Mouse (Mus musculus): ENCODE measurements around the gene Dlg1.

The Dlg1 gene

GRCm38 (mm10) chr16:31844246-31844645 is 181.0 kb downstream of the Dlg1 start:
- in situ Hi-C loops (cut with MboI, MseI) = no loop called here

GRCm38 (mm10) chr16:31846763-31847162 is 183.5 kb downstream of the Dlg1 start:
- in situ Hi-C loops (cut with MboI, MseI) = no loop called here

- in situ Hi-C loops (cut with MboI, MseI) = no loop called here
Observed at GRCm38 (mm10) chr16:31863920-31864319, 200.7 kb downstream of the Dlg1 start.

GRCm38 (mm10) chr16:31865242-31865641 is 202.0 kb downstream of the Dlg1 start:
- in situ Hi-C loops (cut with MboI, MseI) = no loop called here

- in situ Hi-C loops (cut with MboI, MseI) = no loop called here
Observed at GRCm38 (mm10) chr16:31866911-31867310, 203.7 kb downstream of the Dlg1 start.

GRCm38 (mm10) chr16:31867736-31868135 is 204.5 kb downstream of the Dlg1 start:
- in situ Hi-C loops (cut with MboI, MseI) = no loop called here

GRCm38 (mm10) chr16:31873721-31874120 is 210.5 kb downstream of the Dlg1 start:
- in situ Hi-C loops (cut with MboI, MseI) = no loop called here

- in situ Hi-C loops (cut with MboI, MseI) = loop anchor here (5.0 kb wide), 1 partner anchor 42 kb away; no protein-coding TSS in a partner anchor
Observed at GRCm38 (mm10) chr16:31875391-31875790, 212.1 kb downstream of the Dlg1 start.

GRCm38 (mm10) chr16:31876386-31876785 is 213.1 kb downstream of the Dlg1 start:
- in situ Hi-C loops (cut with MboI, MseI) = loop anchor here (5.0 kb wide), 1 partner anchor 41 kb away; no protein-coding TSS in a partner anchor

GRCm38 (mm10) chr16:31878052-31878451 is 214.8 kb downstream of the Dlg1 start:
- in situ Hi-C loops (cut with MboI, MseI) = loop anchor here (5.0 kb wide), 1 partner anchor 39 kb away; no protein-coding TSS in a partner anchor

- in situ Hi-C loops (cut with MboI, MseI) = loop anchor here (5.0 kb wide), 1 partner anchor 39 kb away; no protein-coding TSS in a partner anchor
Observed at GRCm38 (mm10) chr16:31878573-31879257, 215.5 kb downstream of the Dlg1 start, which contains the start of gene Meltf. TSS of gene Meltf (plus strand) at chr16:31878810.

- in situ Hi-C loops (cut with MboI, MseI) = no loop called here
Observed at GRCm38 (mm10) chr16:31880146-31880840, 217.1 kb downstream of the Dlg1 start.

- in situ Hi-C loops (cut with MboI, MseI) = no loop called here
Observed at GRCm38 (mm10) chr16:31882381-31882908, 219.2 kb downstream of the Dlg1 start.

GRCm38 (mm10) chr16:31883302-31883701 is 220.1 kb downstream of the Dlg1 start:
- in situ Hi-C loops (cut with MboI, MseI) = no loop called here

- in situ Hi-C loops (cut with MboI, MseI) = no loop called here
Observed at GRCm38 (mm10) chr16:31883902-31884301, 220.7 kb downstream of the Dlg1 start.

GRCm38 (mm10) chr16:31890907-31891306 is 227.7 kb downstream of the Dlg1 start:
- in situ Hi-C loops (cut with MboI, MseI) = loop anchor here (10.0 kb wide), 1 partner anchor 426 kb away; no protein-coding TSS in a partner anchor

GRCm38 (mm10) chr16:31893396-31894141 is 230.3 kb downstream of the Dlg1 start:
- in situ Hi-C loops (cut with MboI, MseI) = loop anchor here (10.0 kb wide), 1 partner anchor 429 kb away; no protein-coding TSS in a partner anchor

GRCm38 (mm10) chr16:31896971-31897774 is 233.9 kb downstream of the Dlg1 start:
- in situ Hi-C loops (cut with MboI, MseI) = loop anchor here (10.0 kb wide), 1 partner anchor 432 kb away; no protein-coding TSS in a partner anchor

- in situ Hi-C loops (cut with MboI, MseI) = loop anchor here (10.0 kb wide), 1 partner anchor 434 kb away; no protein-coding TSS in a partner anchor
Observed at GRCm38 (mm10) chr16:31898546-31899326, 235.5 kb downstream of the Dlg1 start.

GRCm38 (mm10) chr16:31901886-31902285 is 238.6 kb downstream of the Dlg1 start:
- in situ Hi-C loops (cut with MboI, MseI) = no loop called here

All from T-helper 1 cell (primary cell).